Mouse (Mus musculus) neural tube, embryonic 15.5 days (tissue): ENCODE results near the gene Tbrg4. TPM values are rescaled to one million over a fixed set of nuclear protein-coding genes. Genes with fewer than 3 reads are reported as not detected.

Source experiments
- ATAC-seq: fragments of 200-750 bp; cut with Nextera tagmentation; 2 replicates; pipeline ENCODE4 v1.8.0; 2017; ENCODE audit warnings: mild to moderate bottlenecking, moderate TSS enrichment, moderate library complexity; ENCODE audit not compliant: low FRiP score
- H3K27ac ChIP-seq: fragments of 300-500 bp; sonication (generic); replicated peaks from 2 replicates; pipeline ENCODE4 v1.5.1; 2015; ENCODE audit warnings: mild to moderate bottlenecking, inconsistent platforms
- H3K27me3 ChIP-seq: fragments of 300-500 bp; sonication (generic); replicated peaks from 2 replicates; pipeline ENCODE4 v1.6.1; 2015; ENCODE audit warnings: inconsistent platforms
- H3K36me3 ChIP-seq: fragments of 300-500 bp; sonication (generic); 2 replicates; pipeline ENCODE4 v1.6.1; 2015; ENCODE audit warnings: inconsistent platforms
- H3K4me1 ChIP-seq: fragments of 300-500 bp; sonication (generic); 2 replicates; pipeline ENCODE4 v1.6.1; 2015; ENCODE audit warnings: inconsistent platforms
- H3K4me2 ChIP-seq: fragments of 300-500 bp; sonication (generic); 2 replicates; pipeline ENCODE4 v1.6.1; 2015; ENCODE audit warnings: inconsistent platforms, mild to moderate bottlenecking, moderate library complexity
- H3K4me3 ChIP-seq: fragments of 300-500 bp; sonication (generic); replicated peaks from 2 replicates; pipeline ENCODE4 v1.5.1; 2015; ENCODE audit warnings: mild to moderate bottlenecking, inconsistent platforms
- H3K9ac ChIP-seq: fragments of 300-500 bp; sonication (generic); replicated peaks from 2 replicates; pipeline ENCODE4 v1.6.1; 2015; ENCODE audit warnings: mild to moderate bottlenecking, inconsistent platforms
- H3K9me3 ChIP-seq: fragments of 300-500 bp; sonication (generic); replicated peaks from 2 replicates; pipeline ENCODE4 v1.6.1; 2016; ENCODE audit warnings: inconsistent platforms
- WGBS: fragments of 180-500 bp; shearing (Covaris S2); methylation state at CpG from one replicate; pipeline ENCODE4 v1.1.7; 2015; ENCODE audit warnings: mixed read lengths; 5-methylcytosine and 5-hydroxymethylcytosine counted together
- polyA plus RNA-seq: library from polyadenylated mRNA; unstranded; fragments of >200 nt; fragmentation: Nextera tagmentation; extraction: Ambion mirVana; gene quantifications from 2 replicates; pipeline ENCODE4 v1.2.1, GENCODE M21; 2015

Tbrg4 gene
- polyA plus RNA-seq, 1 experiment from 2014 or later, result 34.2 TPM

DNA sequence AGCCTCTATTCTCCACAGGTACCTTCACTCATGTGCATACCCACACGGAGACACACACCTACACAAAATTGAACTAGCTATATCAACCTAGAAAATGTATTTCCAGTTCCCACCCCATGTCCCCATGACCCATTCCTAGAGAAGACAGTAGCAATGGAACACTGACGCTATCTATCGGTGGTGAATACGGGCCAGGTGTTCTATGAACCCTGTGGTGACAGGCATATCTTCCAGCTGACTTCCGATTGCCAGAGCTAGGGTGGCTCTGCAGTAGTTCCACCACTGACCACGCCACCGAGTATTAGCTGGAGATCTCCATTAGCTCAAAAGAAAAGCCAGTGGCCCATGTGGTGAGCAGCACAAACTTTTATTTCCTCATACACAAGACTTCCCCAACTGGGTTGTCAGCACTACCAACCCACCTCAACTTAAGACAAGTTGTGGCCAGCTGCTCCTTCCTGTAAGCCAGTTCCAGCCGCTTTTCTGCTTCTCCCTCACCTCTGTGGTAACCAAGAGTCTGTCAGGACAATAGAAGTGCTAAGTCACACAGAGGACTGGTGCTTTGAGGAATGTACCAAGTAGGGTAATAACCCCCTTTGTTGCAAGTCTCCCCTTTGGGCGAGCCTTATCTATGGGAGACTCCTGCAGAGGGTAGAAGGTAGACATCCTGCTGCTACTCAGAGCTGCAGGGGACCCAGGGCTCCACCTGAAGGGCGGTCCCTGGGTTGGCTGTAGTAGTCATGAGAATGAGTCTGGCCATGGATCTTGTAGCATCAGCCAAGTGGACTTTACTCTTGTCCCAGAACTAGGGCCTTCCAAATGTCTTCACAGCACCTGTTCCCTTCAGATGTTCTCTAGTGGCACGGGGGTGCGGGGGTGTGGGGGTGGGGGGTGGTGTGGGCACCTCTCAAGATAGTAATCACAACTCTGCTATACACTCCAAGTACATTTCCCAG is 10.3 kb downstream of the Tbrg4 start:
- ATAC-seq, result no peak
- no peak overlapping the region for H3K4me3 ChIP-seq
- H3K27ac ChIP-seq, result no peak overlapping the region
- no peak overlapping the region for H3K9ac ChIP-seq
- no peak overlapping the region for H3K4me2 ChIP-seq
- 95% methylated on average over 12 of the region's 12 CpGs for WGBS
- H3K9me3 ChIP-seq, result no peaks in the 10 kb centered on the region
- H3K4me1 ChIP-seq, result no peaks in the 10 kb centered on the region
- no peaks in the 10 kb centered on the region for H3K27me3 ChIP-seq
- peaks cover 83% of the 10 kb centered on the region for H3K36me3 ChIP-seq

GRCm38 (mm10) chr11:6605491-6606399 is 20.1 kb downstream of the Tbrg4 start, which contains the start of gene Nacad:
Nacad (minus strand) TSS chr11:6606053.
- Histone ChIP-seq H3K9ac (peak within 1 kb of the TSS; percentile 68), H3K27me3 (no peaks in the 10 kb centered on the region), H3K9me3 (no peaks in the 10 kb centered on the region), H3K4me2 (peak within 1 kb of the TSS; percentile 89), H3K4me1 (peaks cover 62% of the 10 kb centered on the region), H3K27ac (peak within 1 kb of the TSS; percentile 99), H3K36me3 (peaks cover 20% of the 10 kb centered on the region), H3K4me3 (peak within 1 kb of the TSS; percentile 56)
- WGBS, result 1% methylated on average over 39 of the region's 41 CpGs
- ATAC-seq, result peak; percentile 93

GRCm38 (mm10) chr11:6605021-6605481 is 20.8 kb downstream of the Tbrg4 start:
- Histone ChIP-seq H3K36me3 (peaks cover 22% of the 10 kb centered on the region), H3K4me1 (peaks cover 69% of the 10 kb centered on the region), H3K9me3 (no peaks in the 10 kb centered on the region), H3K4me3 (peak overlapping the region; percentile 56), H3K27me3 (no peaks in the 10 kb centered on the region), H3K27ac (peak overlapping the region; percentile 99), H3K9ac (peak overlapping the region; percentile 68), H3K4me2 (peak overlapping the region; percentile 89)
- peak; percentile 6 for ATAC-seq
- WGBS, result 3% methylated on average over 10 of the region's 13 CpGs

- Histone ChIP-seq H3K9me3 (no peaks in the 10 kb centered on the region), H3K4me1 (peaks cover 74% of the 10 kb centered on the region)
These were observed 21.3 kb downstream of the Tbrg4 start for GRCm38 (mm10) chr11:6604604-6604936.

DNA sequence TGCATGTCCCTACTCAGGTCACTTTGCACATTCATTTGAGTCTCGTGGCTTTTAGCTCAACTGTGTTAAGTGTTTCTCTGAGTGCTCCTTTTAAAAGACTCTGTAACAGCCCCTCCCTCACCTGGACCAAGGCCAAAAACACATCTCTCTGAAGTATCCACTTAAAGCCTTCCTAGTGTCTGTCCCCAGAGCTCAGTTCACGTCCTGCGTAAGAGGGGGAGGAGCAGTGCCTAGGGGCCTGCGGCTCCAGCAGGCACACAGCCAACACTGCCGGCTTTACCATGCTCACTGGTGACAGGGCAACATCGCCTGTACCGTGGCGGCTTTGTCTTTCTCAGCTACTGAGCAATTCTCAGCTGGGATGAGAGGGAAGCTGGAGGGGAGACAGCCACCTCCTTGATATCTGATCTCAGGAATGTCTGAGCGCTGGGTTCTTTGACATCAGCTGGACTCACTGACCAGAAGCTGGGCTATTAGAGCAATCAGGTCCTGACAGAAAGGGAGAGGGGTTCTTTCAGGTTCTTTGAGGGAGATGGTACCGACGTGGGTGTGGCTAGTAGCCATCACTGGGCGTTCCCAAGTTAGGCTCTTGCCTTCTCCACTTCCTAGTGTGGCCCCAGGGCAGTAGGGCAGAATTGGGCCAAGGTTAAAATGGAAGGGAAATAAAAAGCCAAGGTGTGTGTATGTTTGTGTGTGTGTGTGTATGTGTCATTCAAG is 21.8 kb downstream of the Tbrg4 start:
- Histone ChIP-seq H3K9ac (peak overlapping the region; percentile 68), H3K4me1 (peaks cover 79% of the 10 kb centered on the region), H3K4me2 (peak overlapping the region; percentile 89), H3K27ac (peak overlapping the region; percentile 99), H3K27me3 (no peaks in the 10 kb centered on the region), H3K9me3 (no peaks in the 10 kb centered on the region), H3K4me3 (peak overlapping the region; percentile 56), H3K36me3 (peaks cover 22% of the 10 kb centered on the region)
- 0 out of 2 replicates have a peak, but pooled peaks have one; percentile 3 for ATAC-seq
- WGBS, result 9% methylated on average over 12 of the region's 12 CpGs

More at GRCm38 (mm10) chr11:6604604-6604936, 21.3 kb downstream of the Tbrg4 start:
- peak overlapping the region; percentile 89 for H3K4me2 ChIP-seq
- peak overlapping the region; percentile 99 for H3K27ac ChIP-seq
- no peak for ATAC-seq
- H3K4me3 ChIP-seq, result peak overlapping the region; percentile 56
- H3K9ac ChIP-seq, result peak overlapping the region; percentile 68
- peaks cover 22% of the 10 kb centered on the region for H3K36me3 ChIP-seq
- no peaks in the 10 kb centered on the region for H3K27me3 ChIP-seq

DNA sequence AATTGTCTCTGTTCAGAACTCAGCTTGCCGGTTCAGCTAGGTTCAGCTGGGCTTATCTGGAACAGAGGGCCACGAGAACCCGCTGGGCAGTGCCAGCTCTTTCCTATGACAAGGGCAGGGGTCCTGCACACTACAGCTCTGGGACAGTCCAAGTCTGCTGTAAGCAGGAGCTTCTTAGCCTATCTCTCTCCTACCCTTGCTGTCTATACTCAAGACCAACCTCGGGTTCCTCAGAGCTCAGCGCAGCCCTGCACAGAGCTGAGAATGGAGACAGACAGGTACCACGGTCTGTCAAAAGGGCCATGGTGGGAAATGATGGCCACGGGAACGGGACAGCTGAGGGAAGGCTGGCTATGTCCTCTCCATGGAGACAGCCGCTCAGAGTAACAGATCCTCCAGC is 22.6 kb downstream of the Tbrg4 start:
- peaks cover 87% of the 10 kb centered on the region for H3K4me1 ChIP-seq
- no peak for ATAC-seq
- H3K4me2 ChIP-seq, result peak overlapping the region; percentile 89
- H3K9me3 ChIP-seq, result no peaks in the 10 kb centered on the region
- H3K9ac ChIP-seq, result peak overlapping the region; percentile 68
- no peaks in the 10 kb centered on the region for H3K27me3 ChIP-seq
- peak overlapping the region; percentile 99 for H3K27ac ChIP-seq
- H3K36me3 ChIP-seq, result peaks cover 23% of the 10 kb centered on the region
- 76% methylated on average over 9 of the region's 9 CpGs for WGBS
- H3K4me3 ChIP-seq, result peak overlapping the region; percentile 56

GRCm38 (mm10) chr11:6602662-6603061 is 23.2 kb downstream of the Tbrg4 start:
- H3K4me2 ChIP-seq, result peak overlapping the region; percentile 89
- H3K27ac ChIP-seq, result 0 out of 2 replicates have a peak overlapping the region, but pooled peaks have one; percentile 9
- peaks cover 93% of the 10 kb centered on the region for H3K4me1 ChIP-seq
- no peaks in the 10 kb centered on the region for H3K27me3 ChIP-seq
- no peaks in the 10 kb centered on the region for H3K9me3 ChIP-seq
- peaks cover 29% of the 10 kb centered on the region for H3K36me3 ChIP-seq
- H3K9ac ChIP-seq, result 0 out of 2 replicates have a peak overlapping the region, but pooled peaks have one; percentile 17
- H3K4me3 ChIP-seq, result no peak overlapping the region
- 79% methylated on average over 9 of the region's 9 CpGs for WGBS
- ATAC-seq, result no peak

DNA sequence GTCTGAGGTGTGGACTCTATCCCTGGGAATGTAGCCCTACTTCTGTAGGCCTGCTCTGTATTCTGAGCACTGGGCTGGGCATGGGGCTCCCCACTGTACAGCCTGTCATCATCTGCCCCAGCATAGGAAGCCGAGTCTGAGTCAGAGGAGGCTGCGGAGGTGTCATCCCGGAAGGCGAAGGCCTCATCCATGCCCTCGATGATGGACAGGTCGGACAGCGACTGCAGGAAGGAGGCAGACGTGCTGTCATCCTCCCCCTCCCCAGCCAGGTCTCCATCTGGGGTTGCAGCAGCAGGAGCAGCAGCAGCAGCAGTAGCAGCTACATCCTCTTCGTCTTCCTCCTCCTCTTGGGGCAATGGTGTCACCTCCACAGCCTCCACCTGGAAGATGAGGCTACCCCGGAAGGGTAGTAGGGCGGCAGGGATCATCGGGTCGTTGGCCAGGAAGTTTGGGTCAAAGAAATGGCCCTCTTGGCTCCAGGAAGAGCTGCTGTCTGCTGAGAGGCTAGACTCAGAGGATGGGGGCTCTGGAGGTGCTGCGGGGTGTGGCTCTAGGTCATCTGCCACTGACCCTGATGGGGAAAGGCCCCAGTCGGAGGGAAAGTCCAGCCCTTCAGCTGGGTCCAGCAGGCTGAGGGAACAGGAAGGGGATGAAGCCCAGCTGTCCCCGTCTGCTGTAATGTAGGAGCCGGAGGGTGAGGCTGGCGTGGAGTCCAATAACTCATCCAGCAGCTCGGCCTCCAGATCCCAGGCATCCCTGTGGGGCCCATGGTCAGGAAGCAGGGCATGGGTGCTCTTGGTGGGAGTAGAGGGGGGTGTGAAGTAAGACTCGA is 24.0 kb downstream of the Tbrg4 start:
- Histone ChIP-seq H3K4me2 (peak overlapping the region; percentile 89), H3K27ac (0 out of 2 replicates have a peak overlapping the region, but pooled peaks have one; percentile 9), H3K9me3 (no peaks in the 10 kb centered on the region), H3K9ac (no peak overlapping the region), H3K27me3 (no peaks in the 10 kb centered on the region), H3K4me1 (peaks cover 91% of the 10 kb centered on the region), H3K4me3 (no peak overlapping the region), H3K36me3 (peaks cover 37% of the 10 kb centered on the region)
- ATAC-seq, result no peak
- 79% methylated on average over 20 of the region's 20 CpGs for WGBS

DNA sequence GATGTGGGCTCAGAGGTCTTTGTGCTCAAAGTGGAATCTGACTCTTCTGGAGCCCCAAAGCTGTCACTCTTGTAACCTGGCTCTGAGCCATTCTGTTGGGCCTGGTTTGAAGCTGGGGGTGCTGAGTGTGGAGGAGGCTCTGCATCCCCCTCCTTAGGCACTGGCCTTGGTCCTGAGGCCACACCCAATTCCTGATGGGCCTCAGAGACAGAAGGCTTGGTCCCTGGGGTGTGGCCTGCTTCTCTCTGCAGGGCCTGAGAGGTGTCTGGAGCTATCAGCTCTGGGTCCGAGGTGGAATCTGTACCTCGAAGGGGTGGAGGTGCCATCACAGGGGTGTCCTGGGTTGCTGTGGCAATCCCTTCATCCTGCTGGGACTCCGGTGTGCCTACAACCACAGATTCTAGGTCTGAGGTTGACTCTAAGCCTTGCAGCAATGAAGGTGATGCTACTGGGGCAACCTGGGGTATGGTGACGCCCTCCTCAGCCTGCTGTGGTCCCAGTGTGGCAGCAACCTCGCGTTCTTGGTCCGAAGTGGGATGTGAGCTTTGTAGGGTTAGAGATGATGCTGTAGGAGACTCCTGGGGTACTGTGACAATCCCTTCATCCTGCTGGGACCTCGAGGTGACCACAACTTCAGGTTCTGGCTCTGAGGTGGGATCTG is 25.5 kb downstream of the Tbrg4 start:
- Histone ChIP-seq H3K27ac (peak overlapping the region; percentile 81; the same call in 1 of the 2 replicates), H3K4me1 (peaks cover 79% of the 10 kb centered on the region), H3K36me3 (peaks cover 51% of the 10 kb centered on the region), H3K9me3 (no peaks in the 10 kb centered on the region), H3K4me3 (no peak overlapping the region), H3K27me3 (no peaks in the 10 kb centered on the region), H3K9ac (no peak overlapping the region), H3K4me2 (no peak overlapping the region)
- WGBS, result 88% methylated on average over 8 of the region's 8 CpGs
- no peak for ATAC-seq

- WGBS, result 81% methylated on average over 6 of the region's 6 CpGs
- Histone ChIP-seq H3K36me3 (peaks cover 56% of the 10 kb centered on the region), H3K4me1 (peaks cover 74% of the 10 kb centered on the region), H3K9me3 (no peaks in the 10 kb centered on the region), H3K4me2 (peak overlapping the region; percentile 54), H3K9ac (peak overlapping the region; percentile 40; the same call in 1 of the 2 replicates), H3K4me3 (0 out of 2 replicates have a peak overlapping the region, but pooled peaks have one; percentile 22), H3K27me3 (no peaks in the 10 kb centered on the region), H3K27ac (peak overlapping the region; percentile 81)
- ATAC-seq, result peak; percentile 13; the same call in 1 of the 2 replicates
These were observed 26.0 kb downstream of the Tbrg4 start for GRCm38 (mm10) chr11:6599831-6600230.
